Mouse (Mus musculus): Measurements from ENCODE around the gene Commd7.

DNA sequence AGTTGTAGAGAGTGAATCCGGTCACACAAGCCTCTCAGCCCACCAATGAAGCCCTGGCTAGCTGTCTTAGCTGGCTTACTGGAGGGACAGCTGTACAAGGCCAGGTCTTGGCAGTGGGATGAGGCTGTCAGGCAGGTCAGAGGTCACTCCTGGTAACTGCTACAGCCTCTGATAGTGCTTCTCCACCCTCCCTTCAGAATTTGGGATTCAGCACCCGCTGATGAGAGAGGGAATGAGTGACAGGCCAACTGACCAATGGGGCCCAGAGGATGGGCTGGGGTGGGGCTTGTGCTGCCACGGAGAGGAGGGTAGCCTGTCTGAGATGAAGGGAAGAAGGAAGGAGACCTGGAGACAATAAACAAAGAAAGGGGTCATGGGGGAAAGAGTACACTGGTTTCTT is 28.0 kb upstream of the Commd7 start:
- no peak for TF ChIP-seq POLR2A (IDR thresholded peaks at IDR 0.05; ENCODE audit: low read depth, low read length)
- TF ChIP-seq CTCF (IDR thresholded peaks at IDR 0.05; ENCODE audit: extremely low read depth, insufficient read depth, insufficient read length, insufficient replicate concordance) = no peak

All from spleen, adult 2 months (tissue).